Mouse (Mus musculus): ENCODE measurements around the gene Adcy10.

Gene Adcy10

DNA sequence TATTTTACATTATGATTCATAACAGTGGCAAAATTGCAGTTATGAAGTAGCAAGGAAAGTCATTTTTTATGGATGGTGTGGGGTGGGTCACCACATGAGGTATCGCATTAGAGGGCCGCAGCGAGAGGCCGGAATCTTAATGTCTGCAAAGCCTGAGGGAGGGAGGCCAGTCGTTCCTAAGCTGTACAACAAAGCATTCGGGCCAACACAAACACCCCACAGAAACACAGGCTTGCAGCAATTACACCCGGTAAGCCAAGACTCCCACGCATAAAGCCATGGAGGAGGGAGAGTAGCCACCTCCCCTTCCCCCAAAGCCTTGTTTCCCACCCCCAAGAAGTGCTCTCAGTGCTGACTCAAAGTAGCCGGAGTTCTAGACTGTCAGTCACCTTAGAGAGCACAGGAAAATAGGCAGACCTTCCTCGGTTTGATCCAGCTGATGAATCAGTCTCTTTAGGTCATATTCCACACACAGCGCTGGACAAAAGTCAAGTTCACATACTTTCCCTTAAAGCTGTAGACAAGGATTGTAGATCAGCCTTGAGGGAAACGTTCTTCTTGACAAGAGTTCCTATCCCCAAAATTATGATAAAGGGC is 51.2 kb downstream of the Adcy10 start:
- no peak for DNase-seq (ENCODE audit: low read depth)

DNA sequence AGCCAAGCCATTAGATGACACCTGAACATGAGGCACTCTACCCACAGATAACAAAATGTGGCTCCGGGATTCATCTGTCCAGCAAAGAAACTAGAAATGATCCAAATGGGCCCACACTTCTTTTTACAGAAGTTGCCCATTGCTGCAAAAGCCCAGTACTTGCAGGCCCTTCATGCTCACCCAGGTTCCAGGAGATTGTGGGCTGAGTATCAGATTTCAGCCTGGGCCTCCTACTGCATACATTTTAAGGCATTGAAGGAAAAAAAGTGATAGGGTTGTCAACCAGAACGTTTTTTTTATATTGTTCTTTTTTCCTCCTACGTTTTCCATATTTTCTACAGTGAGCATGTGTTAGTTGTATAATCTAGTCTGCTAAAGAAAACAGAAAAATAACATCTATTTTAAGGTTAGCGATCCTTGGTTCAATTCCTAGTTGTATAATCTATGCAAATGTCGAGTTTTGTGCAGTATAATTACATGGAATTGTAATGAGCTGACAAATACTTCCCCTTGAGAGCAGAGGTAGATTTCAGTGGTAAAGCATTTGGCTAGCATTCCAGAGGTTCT is 52.3 kb downstream of the Adcy10 start:
- DNase-seq (ENCODE audit: low read depth), result no peak

DNA sequence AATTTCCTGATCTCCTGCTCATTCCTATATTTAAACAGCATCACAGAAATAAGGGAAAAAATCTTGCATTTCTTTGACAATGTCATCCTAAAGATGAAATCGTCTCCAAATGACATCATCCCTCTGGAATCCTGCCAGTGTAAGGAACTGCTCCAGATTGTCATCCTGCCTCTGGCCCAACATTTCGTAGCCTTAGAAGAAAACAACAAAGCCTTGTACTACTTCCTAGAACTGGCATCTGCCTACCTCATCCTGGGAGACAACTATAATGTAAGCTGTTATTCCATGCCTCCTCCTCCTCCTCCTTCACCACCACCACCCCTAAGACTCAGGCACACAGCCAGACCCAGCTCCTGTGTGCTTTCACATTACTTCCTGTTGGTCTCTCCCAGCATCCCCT is 71.7 kb downstream of the Adcy10 start:
- DNase-seq (ENCODE audit: low read depth), result no peak

DNA sequence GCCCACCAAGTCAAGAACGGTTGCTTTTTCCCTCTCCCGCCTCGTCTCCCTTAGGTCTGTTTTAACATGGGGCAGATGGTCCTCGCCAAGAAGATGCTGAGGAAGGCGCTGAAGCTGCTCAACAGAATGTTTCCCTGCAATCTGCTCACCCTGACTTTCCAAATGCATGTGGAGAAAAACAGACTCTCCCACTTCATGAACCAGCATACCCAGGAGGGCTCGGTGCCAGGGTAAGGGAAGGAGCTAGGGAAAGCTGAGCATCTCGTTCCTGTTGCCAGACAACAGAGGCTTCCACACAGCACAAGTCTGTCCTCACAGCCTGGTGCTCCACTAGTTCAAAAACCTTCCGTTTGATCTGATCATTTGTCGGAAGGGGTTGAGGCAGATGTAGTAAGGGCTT is 74.1 kb downstream of the Adcy10 start:
- DNase-seq (ENCODE audit: low read depth), result no peak

DNA sequence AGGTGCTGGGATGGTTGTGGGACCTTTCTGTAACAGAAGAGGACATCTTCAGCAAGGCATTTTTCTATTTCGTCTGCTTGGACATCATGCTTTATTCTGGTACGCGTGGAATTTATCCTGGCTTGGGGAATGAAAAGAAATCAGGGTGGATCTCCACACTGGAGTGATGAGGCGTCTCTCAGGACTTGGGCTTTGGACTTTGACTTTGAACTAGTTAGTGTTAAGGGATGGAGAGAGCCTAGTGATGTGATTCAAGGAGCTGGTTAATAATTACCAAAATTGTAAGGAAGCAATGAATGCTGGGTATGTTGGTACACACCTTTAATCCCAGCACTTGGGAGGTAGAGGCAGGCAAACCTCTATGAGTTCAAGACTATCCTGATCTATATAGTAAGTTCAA is 80.3 kb downstream of the Adcy10 start:
- no peak for DNase-seq (ENCODE audit: low read depth)

DNA sequence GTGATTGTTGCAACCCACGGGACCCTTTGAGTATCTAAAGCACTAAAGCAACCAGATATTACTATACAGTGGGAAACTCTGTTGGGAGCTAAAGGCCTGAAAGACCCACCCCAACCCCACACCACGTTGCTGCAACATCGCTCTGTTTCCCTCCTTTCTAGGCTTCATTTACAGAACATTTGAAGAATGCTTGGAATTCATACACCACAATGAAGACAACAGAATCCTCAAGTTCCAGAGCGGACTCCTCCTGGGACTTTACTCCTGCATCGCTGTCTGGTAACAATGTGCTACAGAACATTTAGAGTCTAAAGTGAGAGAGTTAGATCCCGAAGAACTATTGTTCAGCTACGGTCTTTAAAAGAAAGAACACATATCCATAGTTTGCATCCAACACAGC is 82.5 kb downstream of the Adcy10 start:
- no peak for DNase-seq (ENCODE audit: low read depth)

DNA sequence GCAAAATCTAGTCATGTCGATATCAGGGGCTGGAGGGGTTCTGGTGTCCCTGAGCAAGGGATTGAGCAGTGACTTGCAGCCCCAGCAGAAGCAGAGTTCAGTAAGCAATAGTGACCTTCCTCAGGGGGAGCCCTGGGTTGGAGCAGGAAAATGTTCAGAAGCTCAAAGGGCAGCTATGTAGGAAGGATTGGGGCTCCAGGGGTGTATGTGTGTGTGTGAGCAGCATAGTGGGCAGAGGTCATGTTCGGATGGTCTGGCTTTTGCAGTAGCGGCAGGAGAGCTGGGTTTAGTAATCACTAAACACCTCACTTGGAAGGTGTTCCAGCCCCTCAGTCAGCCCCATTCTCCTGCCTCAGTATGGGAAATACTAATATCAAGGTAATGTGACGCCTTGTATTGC is 91.0 kb downstream of the Adcy10 start:
- no peak for DNase-seq (ENCODE audit: low read depth)

DNA sequence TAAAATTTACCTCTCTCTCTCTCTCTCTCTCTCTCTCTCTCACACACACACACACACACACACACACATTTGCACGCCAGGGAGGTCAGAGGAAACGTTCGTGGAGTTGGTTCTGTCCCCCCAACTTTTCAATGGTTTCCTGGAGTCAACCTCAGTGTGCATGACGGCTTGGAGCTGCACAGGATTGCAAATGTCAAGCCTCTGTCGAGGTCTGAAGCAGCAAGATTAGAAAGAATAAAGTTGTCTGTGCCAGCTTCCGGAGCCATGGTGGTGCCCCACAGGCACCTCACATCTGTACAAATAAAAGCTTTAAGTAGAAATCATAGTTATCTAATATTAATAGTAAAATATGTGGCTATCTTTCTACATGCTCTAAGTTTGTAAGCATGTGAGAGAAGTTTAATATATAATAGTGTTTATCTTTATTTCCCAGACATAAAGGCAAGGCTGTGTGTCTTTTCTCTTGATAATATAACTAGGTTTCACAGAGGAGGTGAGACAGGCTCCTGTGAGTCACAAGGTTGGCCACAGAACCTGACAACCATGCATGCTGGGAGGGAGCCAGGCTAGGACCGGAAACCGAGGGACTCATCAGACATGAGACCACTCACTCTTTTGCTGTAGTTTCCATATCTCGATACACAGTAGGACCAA is 91.6 kb downstream of the Adcy10 start:
- no peak for DNase-seq (ENCODE audit: low read depth)

DNA sequence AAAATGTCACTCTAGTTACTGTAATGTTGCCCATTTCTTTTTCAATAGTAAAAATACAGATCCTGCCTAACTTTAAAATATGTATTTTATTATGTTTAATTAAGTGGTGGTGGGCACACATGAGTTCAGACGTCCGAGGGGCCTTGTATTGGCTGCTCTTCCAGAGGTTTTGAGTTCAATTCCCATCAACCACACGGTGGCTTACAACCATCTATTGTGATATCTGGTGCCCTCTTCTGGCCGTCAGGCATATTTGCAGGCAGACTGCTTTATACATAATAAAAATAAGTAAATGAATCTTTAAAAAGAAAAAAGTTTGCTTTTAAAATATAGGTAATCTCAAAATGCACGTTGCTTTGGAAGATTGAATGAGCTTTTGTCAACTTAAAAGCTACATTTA is 94.3 kb downstream of the Adcy10 start:
- DNase-seq (ENCODE audit: low read depth), result peak; percentile 54

DNA sequence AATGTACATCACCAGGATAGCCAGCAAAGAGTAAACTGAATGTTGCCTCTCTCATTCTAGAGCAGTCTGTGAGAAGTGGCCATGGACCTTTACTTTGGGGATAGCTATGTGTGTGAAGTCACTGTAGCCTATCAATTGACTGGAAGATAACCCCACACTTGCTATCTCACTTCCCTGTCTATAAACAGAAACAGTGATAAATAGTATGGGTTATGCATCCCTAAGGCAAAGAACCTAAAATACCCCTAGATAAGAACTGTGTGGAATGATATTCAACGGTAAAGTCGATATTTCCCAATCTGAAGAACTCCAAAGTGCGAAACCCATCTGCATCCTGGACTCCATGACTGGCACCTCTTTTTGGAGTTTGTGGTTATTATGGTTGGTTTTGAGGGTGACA is 96.3 kb downstream of the Adcy10 start:
- DNase-seq (ENCODE audit: low read depth), result no peak

DNA sequence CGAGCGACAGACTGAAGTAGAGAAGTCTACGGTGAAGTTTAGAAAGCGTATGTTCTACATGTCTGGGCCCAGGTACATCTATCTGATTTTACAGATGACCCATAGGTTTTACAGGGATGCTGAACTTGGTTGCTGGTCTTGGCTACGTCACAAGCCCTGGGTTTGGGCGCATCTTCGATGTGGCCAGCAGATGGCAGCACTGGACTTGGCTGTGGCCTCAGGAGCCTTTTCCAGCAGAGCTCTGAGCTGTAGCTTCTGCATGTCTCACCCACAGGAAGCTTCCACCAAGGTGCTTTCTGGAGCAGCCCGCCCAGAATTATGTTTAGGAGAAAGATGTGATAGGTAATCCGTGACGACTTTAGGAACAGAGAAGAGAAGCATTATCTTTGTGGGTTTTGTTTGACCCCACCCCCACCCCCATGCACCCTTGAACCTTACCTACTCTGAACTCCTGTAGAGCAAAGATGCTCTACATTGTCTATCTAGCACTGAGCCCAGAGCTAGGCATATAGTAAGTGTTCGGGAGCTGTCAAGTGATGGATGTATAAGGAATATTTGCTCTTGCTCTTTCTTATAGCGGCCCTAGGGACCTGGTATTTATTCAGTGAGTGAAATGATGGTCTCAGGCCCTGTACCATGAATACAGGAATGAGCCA is 98.7 kb downstream of the Adcy10 start:
- peak; percentile 88 for DNase-seq (ENCODE audit: low read depth)

DNA sequence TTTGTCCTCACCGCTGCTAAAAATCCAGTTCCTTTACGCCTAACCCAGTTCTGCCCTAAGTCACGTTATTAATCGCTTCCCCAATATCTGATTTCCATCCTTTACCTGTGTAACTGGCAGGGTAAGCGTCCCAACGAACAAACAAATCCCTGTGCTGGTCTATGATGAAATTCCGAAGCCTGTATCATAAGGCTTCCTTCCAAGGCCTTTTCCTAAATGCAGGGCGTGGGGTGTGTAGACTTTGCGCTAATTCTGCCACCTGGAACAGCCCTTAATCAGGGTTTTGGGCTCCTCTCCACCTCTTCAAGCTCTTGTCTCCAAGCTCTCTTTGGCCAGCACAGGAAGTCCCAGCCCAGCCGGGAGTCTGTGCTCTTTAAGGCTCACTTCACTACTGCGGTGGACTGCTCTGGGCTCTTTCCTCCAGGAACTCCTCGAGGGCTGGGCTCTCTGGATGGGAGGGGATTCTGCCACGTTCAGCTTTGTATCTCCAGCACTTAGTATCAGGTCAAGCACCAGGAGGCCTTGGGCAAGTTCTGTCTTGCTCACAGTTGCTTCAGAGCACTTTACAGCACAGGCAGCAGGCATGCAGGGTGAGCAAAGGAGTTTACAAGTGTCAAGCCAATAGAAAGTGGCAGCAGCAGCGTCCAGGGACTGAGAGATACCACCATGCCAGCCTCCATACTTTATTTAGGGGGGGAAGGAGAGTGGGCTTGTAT is 100.6 kb downstream of the Adcy10 start:
- no peak for DNase-seq (ENCODE audit: low read depth)

DNA sequence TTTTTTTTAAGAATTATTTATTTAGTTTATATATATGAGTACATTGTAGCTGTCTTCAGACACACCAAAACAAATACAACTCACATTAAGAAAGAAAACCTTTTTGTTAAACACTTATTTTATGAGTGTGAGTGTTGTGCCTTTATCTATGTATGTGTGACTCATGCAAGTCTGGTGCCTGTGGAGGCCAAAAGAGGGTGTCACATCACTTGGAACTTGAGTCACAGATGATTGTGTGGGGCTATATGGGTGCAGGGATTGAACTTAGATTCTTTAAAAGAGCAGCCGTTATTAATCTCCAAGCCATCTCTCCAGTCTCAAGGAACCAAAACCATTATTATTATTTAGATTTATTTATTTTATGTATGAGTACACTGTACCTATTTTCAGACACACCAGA is 101.4 kb downstream of the Adcy10 start:
- DNase-seq (ENCODE audit: low read depth), result no peak

DNA sequence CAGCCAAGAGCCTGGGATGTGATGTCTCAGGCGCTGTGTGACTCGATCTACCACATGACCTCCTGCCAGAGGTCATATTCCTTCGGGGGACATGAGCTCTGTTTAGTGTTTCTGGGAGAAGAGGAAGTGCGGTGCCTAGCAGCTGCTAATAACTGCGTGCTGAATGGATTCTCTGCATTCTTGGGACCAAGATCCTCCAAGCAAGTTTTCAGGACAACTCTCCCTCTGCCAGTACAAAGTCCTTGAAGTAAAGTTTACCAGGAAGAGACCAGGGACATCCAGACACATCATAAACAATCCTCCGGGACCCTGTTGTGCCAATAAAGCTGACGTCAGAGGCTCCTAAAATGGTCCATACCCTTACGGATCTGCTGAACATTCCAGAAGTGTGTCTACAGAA is 102.9 kb downstream of the Adcy10 start:
- DNase-seq (ENCODE audit: low read depth), result no peak

DNA sequence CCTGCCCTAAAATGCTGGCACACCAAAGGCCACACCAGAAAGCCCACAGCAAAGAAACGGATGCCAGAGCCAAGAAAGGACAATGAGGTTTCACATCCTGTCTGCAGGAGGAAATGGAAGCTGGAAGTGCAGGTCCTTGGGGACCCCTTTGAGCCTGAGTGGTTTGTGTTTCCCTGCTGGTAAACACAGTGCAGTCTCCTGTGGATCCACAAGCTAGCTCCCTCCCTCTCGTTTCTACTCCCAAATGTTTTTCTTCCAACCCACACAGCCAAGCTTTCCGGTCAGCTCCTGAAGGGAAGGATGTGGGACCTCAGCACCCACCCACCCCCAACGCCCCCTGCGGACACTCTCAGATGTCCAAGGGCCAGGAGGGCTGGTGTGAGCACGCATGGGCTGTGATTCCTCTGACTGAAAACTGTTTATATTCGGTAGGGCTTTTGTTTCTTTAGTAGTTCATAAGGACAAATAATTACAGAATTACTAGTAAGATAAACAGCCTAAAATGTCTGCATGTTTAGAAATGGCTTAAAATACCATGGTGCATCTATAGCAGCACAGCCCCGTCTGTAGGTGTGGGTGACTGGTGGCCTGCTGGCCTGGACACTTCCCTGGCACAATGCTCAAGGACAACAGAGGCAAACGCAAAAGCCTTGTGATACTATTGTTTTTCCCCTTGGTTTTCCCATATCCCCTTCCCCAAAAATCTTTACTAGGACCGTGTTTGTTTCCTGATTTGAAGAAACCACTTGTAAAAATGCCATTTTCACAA is 104.5 kb downstream of the Adcy10 start:
- DNase-seq (ENCODE audit: low read depth), result no peak

DNA sequence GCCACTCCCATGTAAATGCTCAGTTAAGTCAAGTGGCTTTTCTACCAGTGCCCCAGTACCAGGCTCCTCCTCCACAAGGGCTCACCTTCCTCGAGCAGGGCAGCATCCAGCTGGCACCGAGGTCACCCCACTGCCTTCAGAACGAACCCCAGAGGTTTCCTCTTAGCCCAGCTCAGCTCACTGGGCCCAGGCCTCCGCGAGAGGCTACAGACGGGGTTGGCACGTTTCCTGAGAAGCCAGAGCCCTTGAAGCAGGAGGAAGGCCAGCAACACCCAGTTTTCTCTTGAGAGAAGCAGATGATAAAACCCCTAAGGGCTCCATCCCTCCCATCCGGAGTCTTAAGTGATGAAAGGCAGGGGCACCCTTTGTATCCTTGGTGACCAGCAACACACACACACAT is 105.8 kb downstream of the Adcy10 start:
- no peak for DNase-seq (ENCODE audit: low read depth)

DNA sequence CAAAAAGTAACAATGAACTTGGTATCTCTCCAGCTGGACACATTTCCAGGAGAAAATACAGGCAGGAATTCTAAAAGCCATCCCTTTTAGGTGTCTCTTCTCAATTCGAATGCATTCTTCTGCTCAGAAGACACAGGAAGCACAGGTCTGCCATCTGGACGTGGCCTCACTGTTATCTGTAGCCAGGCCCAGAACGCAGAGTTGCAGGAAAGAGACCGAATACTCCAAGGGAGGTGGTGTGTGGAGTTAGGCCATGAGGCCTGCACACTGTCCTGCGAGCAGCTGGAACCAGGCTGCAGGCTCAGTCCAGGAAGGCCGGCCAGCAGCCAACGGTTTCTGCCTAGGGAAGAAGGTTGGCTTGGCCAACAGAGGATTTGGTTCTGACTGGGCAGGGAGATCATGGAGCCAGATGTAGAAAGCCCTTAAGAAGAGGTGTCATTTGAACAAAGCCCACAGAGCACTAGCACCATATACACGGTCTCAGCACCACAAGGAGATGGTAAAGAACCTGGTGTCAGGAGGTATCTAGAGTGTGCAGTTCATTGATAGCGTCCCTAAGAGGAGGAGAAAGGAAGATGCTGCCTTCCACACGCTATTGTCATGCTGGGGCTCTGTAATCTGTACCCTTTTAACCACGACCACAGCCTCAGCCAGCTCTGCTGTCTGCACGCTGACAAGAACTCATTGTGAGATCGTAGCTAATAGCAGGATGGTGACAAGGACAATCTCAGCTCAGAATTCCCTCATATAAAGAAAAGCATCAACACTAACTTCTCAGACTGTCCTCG is 107.5 kb downstream of the Adcy10 start:
- DNase-seq (ENCODE audit: low read depth), result no peak

DNA sequence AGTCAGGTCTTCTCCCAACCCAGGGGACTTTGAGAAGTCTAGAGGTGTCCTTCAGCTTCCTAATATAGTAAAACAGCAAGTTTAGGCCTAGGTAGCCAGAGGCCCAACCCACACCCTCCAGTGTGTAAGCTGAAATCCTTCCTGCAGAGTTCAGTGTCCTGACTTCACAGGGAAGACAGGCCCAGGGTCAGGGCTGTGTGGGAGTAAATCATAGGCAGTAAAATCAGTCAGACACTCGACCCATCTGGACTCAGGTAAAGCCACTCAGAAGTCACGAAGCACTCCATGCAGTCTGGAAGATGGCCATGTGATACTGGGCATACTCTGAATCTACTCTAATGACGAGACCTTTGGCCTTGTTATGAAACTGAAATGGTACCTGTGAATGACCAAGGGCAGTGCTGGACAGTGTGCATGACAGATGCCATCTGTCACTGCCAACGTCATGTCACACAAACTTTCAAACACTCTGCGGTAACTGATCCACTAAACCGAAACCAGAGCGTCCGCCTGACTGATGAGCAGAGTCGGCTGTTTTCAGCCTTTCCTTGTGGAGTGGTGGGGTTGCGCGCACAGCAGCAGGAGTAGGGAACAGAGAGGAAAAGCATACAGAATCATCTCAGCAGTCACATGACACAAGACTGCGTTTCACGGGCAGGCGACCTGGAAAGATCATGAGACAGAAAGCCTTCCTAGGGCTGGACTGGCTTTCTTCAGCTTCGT is 109.9 kb downstream of the Adcy10 start:
- DNase-seq (ENCODE audit: low read depth), result no peak

DNA sequence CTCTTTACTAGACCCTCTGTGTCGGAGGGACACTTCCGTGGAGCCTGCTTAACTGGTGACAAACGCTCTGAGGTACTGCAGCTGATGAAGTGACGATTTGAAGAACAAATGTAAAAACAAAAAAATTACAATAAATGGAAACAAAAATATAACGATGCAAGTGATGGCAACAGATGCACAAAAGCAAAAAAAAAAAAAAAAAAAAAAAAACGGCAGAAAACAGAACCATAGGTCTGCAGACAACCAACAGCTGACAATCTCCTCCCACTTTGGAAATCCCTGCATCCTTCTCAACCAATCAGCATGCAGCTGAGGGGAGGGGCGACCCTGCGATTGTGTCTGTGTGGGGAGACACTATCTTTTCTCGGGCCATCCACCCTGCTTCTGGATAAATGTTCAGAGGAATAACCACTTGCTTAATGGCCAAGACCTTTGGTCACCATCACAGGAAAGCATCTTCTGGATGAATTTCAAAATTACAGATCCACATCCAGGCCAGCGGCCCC is 116.8 kb downstream of the Adcy10 start:
- DNase-seq (ENCODE audit: low read depth), result no peak

DNA sequence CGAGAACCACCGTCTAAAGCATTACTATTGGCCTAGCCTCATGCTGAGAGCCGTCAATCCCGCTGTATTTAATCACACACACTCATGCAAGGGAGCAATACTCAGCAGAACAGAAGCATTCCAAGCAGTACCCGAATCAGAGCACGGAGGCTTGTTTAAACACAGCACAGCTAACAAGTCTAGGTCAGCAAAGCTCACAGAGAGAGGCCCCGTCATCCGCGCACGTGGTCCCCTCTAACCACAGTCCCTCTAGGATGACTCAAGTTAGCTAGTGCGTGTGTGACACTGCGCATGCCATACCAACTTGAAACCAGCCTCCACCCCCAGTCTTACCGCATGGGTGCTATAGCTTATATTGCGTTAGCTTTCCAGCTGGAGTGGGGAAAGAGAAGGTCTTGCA is 118.2 kb downstream of the Adcy10 start:
- DNase-seq (ENCODE audit: low read depth), result no peak
